8 mouse cellular contexts compared by ENCODE assay signal in genomic region chr15:25623556-25624180, GRCm38 (mm10). TPM values are rescaled to one million over a fixed set of nuclear protein-coding genes. Genes with fewer than 3 reads are reported as not detected.
A peak's percentile ranks its signal among the peaks of the same experiment; 100 is the strongest.
DNase-seq lines count a peak whose midpoint lies in the region; ATAC-seq and TF ChIP-seq lines count a peak whose summit lies in the region.

No protein-coding gene starts in this region.

- no peaks in the 10 kb centered on the region for H3K36me3 ChIP-seq in lung, embryonic 15.5 days
- H3K36me3 ChIP-seq in limb, embryonic 11.5 days (ENCODE audit: control insufficient read depth, insufficient read depth, low read length) = no peaks in the 10 kb centered on the region
- no peaks in the 10 kb centered on the region for H3K36me3 ChIP-seq in neural tube, embryonic 15.5 days

- peak overlapping the region; percentile 86 for H3K4me3 ChIP-seq in lung, embryonic 15.5 days
- H3K4me3 ChIP-seq in embryonic fibroblast, embryonic 13.5 days (ENCODE audit: insufficient read depth, low read length) = peak overlapping the region; percentile 84
- peak overlapping the region; percentile 92 for H3K4me3 ChIP-seq in limb, embryonic 11.5 days (ENCODE audit: low read depth, low read length)
- peak overlapping the region; percentile 69 for H3K4me3 ChIP-seq in neural tube, embryonic 15.5 days (replicated peaks)

- WGBS in lung, embryonic 15.5 days = 3% methylated on average over 9 of the region's 9 CpGs
- 8% methylated on average over 9 of the region's 9 CpGs for WGBS in limb, embryonic 11.5 days
- WGBS in neural tube, embryonic 15.5 days = 8% methylated on average over 9 of the region's 9 CpGs

- TF ChIP-seq CTCF in embryonic fibroblast, embryonic 13.5 days (IDR thresholded peaks at IDR 0.05; ENCODE audit: borderline replicate concordance, insufficient read depth, low read length) = no peak

- H3K9ac ChIP-seq in lung, embryonic 15.5 days = peak overlapping the region; percentile 83
- H3K9ac ChIP-seq in limb, embryonic 11.5 days (ENCODE audit: low read length) = peak overlapping the region; percentile 96
- peak overlapping the region; percentile 64; the same call in 1 of the 2 replicates for H3K9ac ChIP-seq in neural tube, embryonic 15.5 days (replicated peaks)

- peak overlapping the region; percentile 60 for H3K4me2 ChIP-seq in lung, embryonic 15.5 days
- H3K4me2 ChIP-seq in limb, embryonic 11.5 days (ENCODE audit: low read depth, severe bottlenecking) = peak overlapping the region; percentile 57
- peak overlapping the region; percentile 100 for H3K4me2 ChIP-seq in neural tube, embryonic 15.5 days

- ATAC-seq in lung, embryonic 15.5 days (ENCODE audit: borderline replicate concordance, extremely low read depth, low FRiP score, low TSS enrichment) = no peak
- no peak for ATAC-seq in limb, embryonic 11.5 days (ENCODE audit: insufficient number of reproducible peaks, low FRiP score, low TSS enrichment, low read depth)
- no peak for ATAC-seq in neural tube, embryonic 15.5 days (ENCODE audit: low FRiP score)

- no peaks in the 10 kb centered on the region for H3K27me3 ChIP-seq in lung, embryonic 15.5 days
- no peaks in the 10 kb centered on the region for H3K27me3 ChIP-seq in limb, embryonic 11.5 days (ENCODE audit: control insufficient read depth, insufficient read depth, low read length)
- peaks cover 24% of the 10 kb centered on the region for H3K27me3 ChIP-seq in neural tube, embryonic 15.5 days (replicated peaks)

- TF ChIP-seq POLR2A in embryonic fibroblast, embryonic 13.5 days (IDR thresholded peaks at IDR 0.05; ENCODE audit: low read depth, low read length) = no peak

- H3K9me3 ChIP-seq in lung, embryonic 15.5 days = no peaks in the 10 kb centered on the region
- H3K9me3 ChIP-seq in limb, embryonic 11.5 days (ENCODE audit: control insufficient read depth, low read length) = no peaks in the 10 kb centered on the region
- no peaks in the 10 kb centered on the region for H3K9me3 ChIP-seq in neural tube, embryonic 15.5 days (replicated peaks)

- H3K27ac ChIP-seq in lung, embryonic 15.5 days = peak overlapping the region; percentile 96
- H3K27ac ChIP-seq in embryonic fibroblast, embryonic 13.5 days (ENCODE audit: insufficient read depth, low read length) = peak overlapping the region; percentile 90
- H3K27ac ChIP-seq in limb, embryonic 11.5 days (replicated peaks; ENCODE audit: low read depth, low read length) = no peak overlapping the region
- no peak overlapping the region for H3K27ac ChIP-seq in neural tube, embryonic 15.5 days (replicated peaks)

- no peak for DNase-seq in lung, adult 18-20 months
- DNase-seq in limb, embryonic 11.5 days (ENCODE audit: low spot score) = no peak
- no peak for DNase-seq in retina, postnatal 1 day
- DNase-seq in layer of hippocampus, adult 9-11 months = no peak
- DNase-seq in thymus, adult 18-20 months = no peak

- H3K4me1 ChIP-seq in lung, embryonic 15.5 days = peaks cover 37% of the 10 kb centered on the region
- peaks cover 10% of the 10 kb centered on the region for H3K4me1 ChIP-seq in embryonic fibroblast, embryonic 13.5 days (ENCODE audit: control insufficient read depth, insufficient read depth, low read length)
- peaks cover 38% of the 10 kb centered on the region for H3K4me1 ChIP-seq in limb, embryonic 11.5 days (ENCODE audit: control insufficient read depth, insufficient read depth, low read length)
- peaks cover 35% of the 10 kb centered on the region for H3K4me1 ChIP-seq in neural tube, embryonic 15.5 days

RNA-seq across cellular contexts. Expression of gene Myo10, which starts 1.3 kb away (rescaled TPM):
- 37.1 and 38.0 TPM in 2 replicates for polyA plus RNA-seq in lung, embryonic 15.5 days (2015; fragmentation: Nextera tagmentation; extraction: Ambion mirVana)
- polyA plus RNA-seq in embryonic fibroblast, embryonic 13.5 days (2011; ENCODE audit: insufficient read length, low read depth, missing spikeins) = 47.8 and 49.9 TPM in 2 replicates
- 48.4 and 52.2 TPM in 2 replicates for polyA plus RNA-seq in limb, embryonic 11.5 days (2014; fragmentation: Nextera tagmentation; extraction: Ambion mirVana)
- polyA plus RNA-seq in neural tube, embryonic 15.5 days (2015; fragmentation: Nextera tagmentation; extraction: Ambion mirVana) = 19.5 and 26.1 TPM in 2 replicates

Comparison
In these comparisons a context has a peak if more than half of its experiments do, and no peak if none do; other contexts are left out.
1. H3K27ac ChIP-seq: peak in lung, embryonic 15.5 days (single experiment) and embryonic fibroblast, embryonic 13.5 days (single experiment); none in limb, embryonic 11.5 days (single experiment) and neural tube, embryonic 15.5 days (single experiment).
2. Peak in every context shown above with its lines, with median percentiles within 50 percentile points of each other: H3K4me2 ChIP-seq, H3K4me3 ChIP-seq and H3K9ac ChIP-seq.